Comparison of ENCODE assay signal across 18 mouse cellular contexts in genomic region chr7:34134336-34134735, GRCm38 (mm10). TPM values are rescaled to one million over a fixed set of nuclear protein-coding genes. Genes with fewer than 3 reads are reported as not detected.
DNase-seq lines count a peak whose midpoint lies in the region; ATAC-seq and TF ChIP-seq lines count a peak whose summit lies in the region.
"Had no signal": no experiment of that assay in that cellular context is flagged by ENCODE, and none has a peak within 500 bp of the region (broad histone marks: within the 10 kb centered on the region; RNA-seq: fewer than 3 reads in every experiment).

No protein-coding gene starts in this region.

- H3K4me3 ChIP-seq in gastrocnemius, adult 2 months = no peak overlapping the region
- no peak overlapping the region for H3K4me3 ChIP-seq in neural tube, embryonic 15.5 days (replicated peaks)
- H3K4me3 ChIP-seq in limb, embryonic 12.5 days (replicated peaks) = no peak overlapping the region
- no peak overlapping the region for H3K4me3 ChIP-seq in liver, embryonic 11.5 days (ENCODE audit: low read depth, low read length)
- H3K4me3 ChIP-seq: erythroblast, embryonic 14.5 days had no signal

- H3K27ac ChIP-seq in gastrocnemius, adult 2 months = peak overlapping the region; percentile 86; the same call in 1 of the 2 replicates
- no peak overlapping the region for H3K27ac ChIP-seq in neural tube, embryonic 15.5 days (replicated peaks)
- H3K27ac ChIP-seq in limb, embryonic 12.5 days = peak overlapping the region; percentile 89
- H3K27ac ChIP-seq in liver, embryonic 11.5 days (ENCODE audit: low read depth, low read length) = no peak overlapping the region
- H3K27ac ChIP-seq: midbrain, embryonic 12.5 days had no signal

- no peaks in the 10 kb centered on the region for H3K36me3 ChIP-seq in neural tube, embryonic 15.5 days
- H3K36me3 ChIP-seq in limb, embryonic 12.5 days = peaks cover 7% of the 10 kb centered on the region; the same call in 1 of the 2 replicates
- H3K36me3 ChIP-seq in liver, embryonic 11.5 days (ENCODE audit: control insufficient read depth, insufficient read depth, low read length) = no peaks in the 10 kb centered on the region
- H3K36me3 ChIP-seq: midbrain, embryonic 12.5 days had no signal

- no peak overlapping the region for H3K4me2 ChIP-seq in neural tube, embryonic 15.5 days
- no peak overlapping the region for H3K4me2 ChIP-seq in limb, embryonic 12.5 days
- no peak overlapping the region for H3K4me2 ChIP-seq in liver, embryonic 11.5 days

- H3K27me3 ChIP-seq in neural tube, embryonic 15.5 days (replicated peaks) = no peaks in the 10 kb centered on the region
- H3K27me3 ChIP-seq in limb, embryonic 12.5 days = no peaks in the 10 kb centered on the region
- H3K27me3 ChIP-seq in liver, embryonic 11.5 days (replicated peaks; ENCODE audit: control insufficient read depth, insufficient read depth, low read length) = peaks cover 34% of the 10 kb centered on the region
- H3K27me3 ChIP-seq: kidney, embryonic 15.5 days; midbrain, embryonic 12.5 days had no signal

- ATAC-seq in neural tube, embryonic 15.5 days (ENCODE audit: low FRiP score) = no peak
- ATAC-seq in limb, embryonic 12.5 days (ENCODE audit: insufficient number of reproducible peaks, insufficient read depth, low FRiP score, low TSS enrichment, low read depth) = peak; percentile 21; the same call in 1 of the 2 replicates
- no peak for ATAC-seq in liver, embryonic 11.5 days (replicated peaks; ENCODE audit: low FRiP score)

- no peaks in the 10 kb centered on the region for H3K9me3 ChIP-seq in neural tube, embryonic 15.5 days (replicated peaks)
- no peaks in the 10 kb centered on the region for H3K9me3 ChIP-seq in limb, embryonic 12.5 days
- H3K9me3 ChIP-seq in liver, embryonic 11.5 days (ENCODE audit: control insufficient read depth, low read length) = no peaks in the 10 kb centered on the region
- H3K9me3 ChIP-seq: kidney, embryonic 15.5 days; midbrain, embryonic 12.5 days had no signal

- DNase-seq in gastrocnemius, adult 2 months = no peak
- no peak for DNase-seq in gastrocnemius, postnatal 4 days (ENCODE audit: low spot score in 2 of 2)
- peak; percentile 45 for DNase-seq in neural tube, embryonic 10.5 days (ENCODE audit: extremely low spot score, low spot score)
- DNase-seq in yolk sac, embryonic 10.5 days (ENCODE audit: low spot score) = peak; percentile 29
- DNase-seq in liver, embryonic 11.5 days (ENCODE audit: low spot score) = no peak
- no peak for DNase-seq in adrenal gland, postnatal 14 days
- DNase-seq: cerebellum, adult 9-11 months; heart, adult 11 months had no signal

- peaks cover 20% of the 10 kb centered on the region for H3K4me1 ChIP-seq in neural tube, embryonic 15.5 days
- H3K4me1 ChIP-seq in limb, embryonic 12.5 days (replicated peaks) = peaks cover 27% of the 10 kb centered on the region
- H3K4me1 ChIP-seq in liver, embryonic 11.5 days (replicated peaks; ENCODE audit: control insufficient read depth, insufficient read depth, low read length) = no peaks in the 10 kb centered on the region

- H3K9ac ChIP-seq in neural tube, embryonic 15.5 days (replicated peaks) = no peak overlapping the region
- no peak overlapping the region for H3K9ac ChIP-seq in limb, embryonic 12.5 days (replicated peaks)
- H3K9ac ChIP-seq in liver, embryonic 11.5 days (ENCODE audit: low read depth, low read length) = no peak overlapping the region
- H3K9ac ChIP-seq: midbrain, embryonic 12.5 days had no signal

- intact Hi-C loops in gastrocnemius, adult 2 months (cut with DNase I) = loop anchor here (5.0 kb wide), 1 partner anchor 63 kb away; the partner anchor contains the start of gene Pdcd2l

- 90% methylated on average over 2 of the region's 2 CpGs for WGBS in neural tube, embryonic 15.5 days
- WGBS in limb, embryonic 12.5 days = 62% methylated on average over 2 of the region's 2 CpGs
- 87% methylated on average over 2 of the region's 2 CpGs for WGBS in liver, embryonic 11.5 days

- no peak for TF ChIP-seq CTCF in gastrocnemius, adult 2 months (IDR thresholded peaks at IDR 0.05)

RNA-seq across cellular contexts. Expression of gene Wtip, which starts 1.3 kb away (rescaled TPM):
- 1 to 10 TPM; 3.2 to 3.9 TPM for total RNA-seq in gastrocnemius, adult 2 months (2021)
- total RNA-seq in gastrocnemius, postnatal 4 days (2021) = 10 to 100 TPM; 24.0 to 29.0 TPM
- 3.5 and 3.8 TPM in 2 replicates for polyA plus RNA-seq in neural tube, embryonic 15.5 days (2015; fragmentation: Nextera tagmentation; extraction: Ambion mirVana)
- polyA plus RNA-seq in limb, embryonic 12.5 days (2016; fragmentation: Nextera tagmentation; extraction: Ambion mirVana) = 8.4 and 8.8 TPM in 2 replicates
- polyA plus RNA-seq in liver, embryonic 11.5 days (2014; fragmentation: Nextera tagmentation; extraction: Ambion mirVana) = 2.2 and 3.4 TPM in 2 replicates
- 27.3 and 29.2 TPM in 2 replicates for total RNA-seq in adrenal gland, postnatal 14 days (2021)

RNA-seq across cellular contexts. Expression of gene Uba2, which starts 35.1 kb away (rescaled TPM):
- 10 to 100 TPM; 33.4 to 38.7 TPM for total RNA-seq in gastrocnemius, adult 2 months (2021)
- total RNA-seq in gastrocnemius, postnatal 4 days (2021) = 10 to 100 TPM; 66.8 to 78.1 TPM
- polyA plus RNA-seq in neural tube, embryonic 15.5 days (2015; fragmentation: Nextera tagmentation; extraction: Ambion mirVana) = 157 and 172 TPM in 2 replicates
- polyA plus RNA-seq in limb, embryonic 12.5 days (2016; fragmentation: Nextera tagmentation; extraction: Ambion mirVana) = 275 and 276 TPM in 2 replicates
- 226 and 253 TPM in 2 replicates for polyA plus RNA-seq in liver, embryonic 11.5 days (2014; fragmentation: Nextera tagmentation; extraction: Ambion mirVana)
- 80.4 and 83.4 TPM in 2 replicates for total RNA-seq in adrenal gland, postnatal 14 days (2021)

RNA-seq across cellular contexts. Expression of gene Scgb1b30, which starts 39.1 kb away (rescaled TPM):
- total RNA-seq in gastrocnemius, adult 2 months (2021) = not detected
- total RNA-seq in gastrocnemius, postnatal 4 days (2021) = not detected
- polyA plus RNA-seq in neural tube, embryonic 15.5 days (2015; fragmentation: Nextera tagmentation; extraction: Ambion mirVana) = not detected in 2 replicates
- not detected in 2 replicates for polyA plus RNA-seq in limb, embryonic 12.5 days (2016; fragmentation: Nextera tagmentation; extraction: Ambion mirVana)
- polyA plus RNA-seq in liver, embryonic 11.5 days (2014; fragmentation: Nextera tagmentation; extraction: Ambion mirVana) = not detected in 2 replicates
- total RNA-seq in adrenal gland, postnatal 14 days (2021) = not detected in 2 replicates
- total RNA-seq: layer of hippocampus, postnatal 10 days; left cerebral cortex, postnatal 25 days had no signal
- polyA plus RNA-seq: erythroblast, embryonic 14.5 days; heart, postnatal 0 days; kidney, embryonic 15.5 days; midbrain, embryonic 12.5 days; testis, adult 2 months; urinary bladder, adult 2 months had no signal

Comparison
In these comparisons a context has a peak if more than half of its experiments do, and no peak if none do; other contexts are left out.
1. DNase-seq: peak in neural tube, embryonic 10.5 days (single experiment) and yolk sac, embryonic 10.5 days (single experiment); none in gastrocnemius, adult 2 months (single experiment), gastrocnemius, postnatal 4 days (0 of 2), liver, embryonic 11.5 days (single experiment) and adrenal gland, postnatal 14 days (single experiment).
2. H3K27ac ChIP-seq: peak in gastrocnemius, adult 2 months (single experiment) and limb, embryonic 12.5 days (single experiment); none in neural tube, embryonic 15.5 days (single experiment) and liver, embryonic 11.5 days (single experiment).